Mouse (Mus musculus): Measurements from ENCODE around the gene Mlh1. TPM values are rescaled to one million over a fixed set of nuclear protein-coding genes. Genes with fewer than 3 reads are reported as not detected.

Gene Mlh1
- polyA plus RNA-seq, 1 experiment, result 44.4 TPM

GRCm38 (mm10) chr9:111270606-111271005 is 985 bp downstream of the Mlh1 start:
- Histone ChIP-seq H3K4me3 (ENCODE audit: insufficient read depth, low read length) (peak overlapping the region; percentile 81), H3K27ac (ENCODE audit: insufficient read depth, low read length) (peak overlapping the region; percentile 68), H3K4me1 (ENCODE audit: control insufficient read depth, insufficient read depth, low read length) (peaks cover 5% of the 10 kb centered on the region; the same call in 1 of the 2 replicates)
- no peak for TF ChIP-seq POLR2A (IDR thresholded peaks at IDR 0.05; ENCODE audit: low read depth, low read length)
- no peak for TF ChIP-seq CTCF (IDR thresholded peaks at IDR 0.05; ENCODE audit: borderline replicate concordance, insufficient read depth, low read length)

GRCm38 (mm10) chr9:111267998-111268397 is 3.6 kb downstream of the Mlh1 start:
- TF ChIP-seq POLR2A (IDR thresholded peaks at IDR 0.05; ENCODE audit: low read depth, low read length) (no peak), CTCF (IDR thresholded peaks at IDR 0.05; ENCODE audit: borderline replicate concordance, insufficient read depth, low read length) (no peak)
- H3K27ac ChIP-seq (ENCODE audit: insufficient read depth, low read length), result no peak overlapping the region
- H3K4me3 ChIP-seq (ENCODE audit: insufficient read depth, low read length), result no peak overlapping the region
- H3K4me1 ChIP-seq (ENCODE audit: control insufficient read depth, insufficient read depth, low read length), result no peaks in the 10 kb centered on the region

- peak overlapping the region; percentile 65; the same call in 1 of the 2 replicates for H3K27ac ChIP-seq (ENCODE audit: insufficient read depth, low read length)
- no peak for TF ChIP-seq POLR2A (IDR thresholded peaks at IDR 0.05; ENCODE audit: low read depth, low read length)
- no peak for TF ChIP-seq CTCF (IDR thresholded peaks at IDR 0.05; ENCODE audit: borderline replicate concordance, insufficient read depth, low read length)
- peaks cover 7% of the 10 kb centered on the region; the same call in 1 of the 2 replicates for H3K4me1 ChIP-seq (ENCODE audit: control insufficient read depth, insufficient read depth, low read length)
- no peak overlapping the region for H3K4me3 ChIP-seq (ENCODE audit: insufficient read depth, low read length)
Observed at GRCm38 (mm10) chr9:111261356-111261755, 10.2 kb downstream of the Mlh1 start.

- Histone ChIP-seq H3K4me1 (ENCODE audit: control insufficient read depth, insufficient read depth, low read length) (peaks cover 7% of the 10 kb centered on the region; the same call in 1 of the 2 replicates), H3K27ac (ENCODE audit: insufficient read depth, low read length) (peak overlapping the region; percentile 69), H3K4me3 (ENCODE audit: insufficient read depth, low read length) (no peak overlapping the region)
- TF ChIP-seq POLR2A (IDR thresholded peaks at IDR 0.05; ENCODE audit: low read depth, low read length) (no peak), CTCF (IDR thresholded peaks at IDR 0.05; ENCODE audit: borderline replicate concordance, insufficient read depth, low read length) (no peak)
Observed at GRCm38 (mm10) chr9:111260360-111260985, 11.1 kb downstream of the Mlh1 start.

- no peak for TF ChIP-seq POLR2A (IDR thresholded peaks at IDR 0.05; ENCODE audit: low read depth, low read length)
- TF ChIP-seq CTCF (IDR thresholded peaks at IDR 0.05; ENCODE audit: borderline replicate concordance, insufficient read depth, low read length), result no peak
- H3K4me1 ChIP-seq (ENCODE audit: control insufficient read depth, insufficient read depth, low read length), result no peaks in the 10 kb centered on the region
- no peak overlapping the region for H3K27ac ChIP-seq (ENCODE audit: insufficient read depth, low read length)
- H3K4me3 ChIP-seq (ENCODE audit: insufficient read depth, low read length), result no peak overlapping the region
Observed at GRCm38 (mm10) chr9:111252161-111252869, 19.3 kb downstream of the Mlh1 start.

GRCm38 (mm10) chr9:111247682-111248246 is 23.8 kb downstream of the Mlh1 start:
- H3K27ac ChIP-seq (ENCODE audit: insufficient read depth, low read length), result no peak overlapping the region
- H3K4me1 ChIP-seq (ENCODE audit: control insufficient read depth, insufficient read depth, low read length), result no peaks in the 10 kb centered on the region
- H3K4me3 ChIP-seq (ENCODE audit: insufficient read depth, low read length), result no peak overlapping the region
- TF ChIP-seq CTCF (IDR thresholded peaks at IDR 0.05; ENCODE audit: borderline replicate concordance, insufficient read depth, low read length) (no peak), POLR2A (IDR thresholded peaks at IDR 0.05; ENCODE audit: low read depth, low read length) (no peak)

- Histone ChIP-seq H3K27ac (ENCODE audit: insufficient read depth, low read length) (no peak overlapping the region), H3K4me3 (ENCODE audit: insufficient read depth, low read length) (no peak overlapping the region), H3K4me1 (ENCODE audit: control insufficient read depth, insufficient read depth, low read length) (no peaks in the 10 kb centered on the region)
- TF ChIP-seq POLR2A (IDR thresholded peaks at IDR 0.05; ENCODE audit: low read depth, low read length) (no peak), CTCF (IDR thresholded peaks at IDR 0.05; ENCODE audit: borderline replicate concordance, insufficient read depth, low read length) (no peak)
Observed at GRCm38 (mm10) chr9:111245546-111245945, 26.0 kb downstream of the Mlh1 start.

- no peak overlapping the region for H3K4me3 ChIP-seq (ENCODE audit: insufficient read depth, low read length)
- no peak overlapping the region for H3K27ac ChIP-seq (ENCODE audit: insufficient read depth, low read length)
- no peaks in the 10 kb centered on the region for H3K4me1 ChIP-seq (ENCODE audit: control insufficient read depth, insufficient read depth, low read length)
- TF ChIP-seq POLR2A (IDR thresholded peaks at IDR 0.05; ENCODE audit: low read depth, low read length), result no peak
Observed at GRCm38 (mm10) chr9:111243384-111243783, 28.2 kb downstream of the Mlh1 start.

- H3K4me3 ChIP-seq (ENCODE audit: insufficient read depth, low read length), result no peak overlapping the region
- H3K4me1 ChIP-seq (ENCODE audit: control insufficient read depth, insufficient read depth, low read length), result no peaks in the 10 kb centered on the region
- TF ChIP-seq CTCF (IDR thresholded peaks at IDR 0.05; ENCODE audit: borderline replicate concordance, insufficient read depth, low read length), result no peak
- TF ChIP-seq POLR2A (IDR thresholded peaks at IDR 0.05; ENCODE audit: low read depth, low read length), result no peak
- H3K27ac ChIP-seq (ENCODE audit: insufficient read depth, low read length), result no peak overlapping the region
Observed at GRCm38 (mm10) chr9:111239821-111240220, 31.8 kb downstream of the Mlh1 start.

- Histone ChIP-seq H3K4me3 (ENCODE audit: insufficient read depth, low read length) (no peak overlapping the region), H3K27ac (ENCODE audit: insufficient read depth, low read length) (no peak overlapping the region), H3K4me1 (ENCODE audit: control insufficient read depth, insufficient read depth, low read length) (no peaks in the 10 kb centered on the region)
- TF ChIP-seq POLR2A (IDR thresholded peaks at IDR 0.05; ENCODE audit: low read depth, low read length) (no peak), CTCF (IDR thresholded peaks at IDR 0.05; ENCODE audit: borderline replicate concordance, insufficient read depth, low read length) (no peak)
Observed at GRCm38 (mm10) chr9:111237726-111238125, 33.9 kb downstream of the Mlh1 start.
